Mouse (Mus musculus) small intestine, adult 2 months (tissue): ENCODE data around the gene Gzmm.

ENCODE experiments used
- CTCF ChIP-seq: fragments of 200-500 bp; IDR thresholded peaks from 2 replicates; pipeline ENCODE4 v1.5.1; 2012; ENCODE audit warnings: low read depth, mild to moderate bottlenecking, control low read depth, inconsistent platforms, low read length, moderate library complexity, mixed read lengths; ENCODE audit not compliant: insufficient replicate concordance, insufficient read length; ENCODE audit errors: extremely low read depth
- POLR2A ChIP-seq: fragments of 200-500 bp; IDR thresholded peaks from 2 replicates; pipeline ENCODE4 v1.6.1; 2012; ENCODE audit warnings: low read depth, mild to moderate bottlenecking, control low read depth, inconsistent platforms, low read length, moderate library complexity

- TF ChIP-seq CTCF (no peak), POLR2A (no peak)
Observed at GRCm38 (mm10) chr10:79733847-79734246, 45.0 kb downstream of the Gzmm start.
